Mouse (Mus musculus): ENCODE results near the gene Tmprss6. TPM values are rescaled to one million over a fixed set of nuclear protein-coding genes. Genes with fewer than 3 reads are reported as not detected.

Gene Tmprss6
- polyA plus RNA-seq, 1 experiment, result not detected

- Histone ChIP-seq H3K27ac (ENCODE audit: insufficient read depth, low read depth, low read length) (peak within 1 kb of the TSS; percentile 96), H3K4me1 (ENCODE audit: control insufficient read depth, insufficient read depth, low read length) (peaks cover 26% of the 10 kb centered on the region), H3K4me3 (ENCODE audit: insufficient read depth, low read depth, low read length) (peak within 1 kb of the TSS; percentile 91)
- 7% methylated on average over 34 of the region's 34 CpGs for WGBS
- TF ChIP-seq POLR2A (IDR thresholded peaks at IDR 0.05; ENCODE audit: insufficient read depth, low read depth, low read length), result no peak
- TF ChIP-seq CTCF (IDR thresholded peaks at IDR 0.05; ENCODE audit: insufficient read depth, low read depth, low read length), result no peak
Measured at GRCm38 (mm10) chr15:78405517-78406211, 62.8 kb downstream of the Tmprss6 start, which contains the start of gene Tst. TSS of gene Tst (minus strand) at chr15:78405907.

- Histone ChIP-seq H3K4me1 (ENCODE audit: control insufficient read depth, insufficient read depth, low read length) (peaks cover 22% of the 10 kb centered on the region), H3K27ac (ENCODE audit: insufficient read depth, low read depth, low read length) (no peak overlapping the region), H3K4me3 (ENCODE audit: insufficient read depth, low read depth, low read length) (peak overlapping the region; percentile 91)
- WGBS, result 63% methylated on average over 11 of the region's 11 CpGs
- TF ChIP-seq POLR2A (IDR thresholded peaks at IDR 0.05; ENCODE audit: insufficient read depth, low read depth, low read length) (no peak), CTCF (IDR thresholded peaks at IDR 0.05; ENCODE audit: insufficient read depth, low read depth, low read length) (no peak)
Measured at GRCm38 (mm10) chr15:78405098-78405497, 63.3 kb downstream of the Tmprss6 start.

GRCm38 (mm10) chr15:78403896-78404295 is 64.5 kb downstream of the Tmprss6 start:
- Histone ChIP-seq H3K4me3 (ENCODE audit: insufficient read depth, low read depth, low read length) (no peak overlapping the region), H3K4me1 (ENCODE audit: control insufficient read depth, insufficient read depth, low read length) (peaks cover 17% of the 10 kb centered on the region), H3K27ac (ENCODE audit: insufficient read depth, low read depth, low read length) (no peak overlapping the region)
- TF ChIP-seq POLR2A (IDR thresholded peaks at IDR 0.05; ENCODE audit: insufficient read depth, low read depth, low read length), result no peak
- TF ChIP-seq CTCF (IDR thresholded peaks at IDR 0.05; ENCODE audit: insufficient read depth, low read depth, low read length), result no peak
- 60% methylated on average over 1 of the region's 1 CpGs for WGBS

GRCm38 (mm10) chr15:78403301-78403741 is 65.1 kb downstream of the Tmprss6 start:
- Histone ChIP-seq H3K4me1 (ENCODE audit: control insufficient read depth, insufficient read depth, low read length) (peaks cover 17% of the 10 kb centered on the region), H3K4me3 (ENCODE audit: insufficient read depth, low read depth, low read length) (no peak overlapping the region), H3K27ac (ENCODE audit: insufficient read depth, low read depth, low read length) (no peak overlapping the region)
- whole genome bisulfite sequencing, result 60% methylated on average over 3 of the region's 3 CpGs
- TF ChIP-seq CTCF (IDR thresholded peaks at IDR 0.05; ENCODE audit: insufficient read depth, low read depth, low read length) (no peak), POLR2A (IDR thresholded peaks at IDR 0.05; ENCODE audit: insufficient read depth, low read depth, low read length) (no peak)

GRCm38 (mm10) chr15:78402423-78402822 is 66.0 kb downstream of the Tmprss6 start:
- Histone ChIP-seq H3K27ac (ENCODE audit: insufficient read depth, low read depth, low read length) (no peak overlapping the region), H3K4me3 (ENCODE audit: insufficient read depth, low read depth, low read length) (no peak overlapping the region), H3K4me1 (ENCODE audit: control insufficient read depth, insufficient read depth, low read length) (peaks cover 17% of the 10 kb centered on the region)
- TF ChIP-seq POLR2A (IDR thresholded peaks at IDR 0.05; ENCODE audit: insufficient read depth, low read depth, low read length) (no peak), CTCF (IDR thresholded peaks at IDR 0.05; ENCODE audit: insufficient read depth, low read depth, low read length) (no peak)
- WGBS, result 74% methylated on average over 7 of the region's 7 CpGs

- WGBS, result 63% methylated on average over 4 of the region's 4 CpGs
- peaks cover 17% of the 10 kb centered on the region for H3K4me1 ChIP-seq (ENCODE audit: control insufficient read depth, insufficient read depth, low read length)
- H3K4me3 ChIP-seq (ENCODE audit: insufficient read depth, low read depth, low read length), result no peak overlapping the region
- TF ChIP-seq CTCF (IDR thresholded peaks at IDR 0.05; ENCODE audit: insufficient read depth, low read depth, low read length) (no peak), POLR2A (IDR thresholded peaks at IDR 0.05; ENCODE audit: insufficient read depth, low read depth, low read length) (no peak)
- peak overlapping the region; percentile 64; the same call in 1 of the 2 replicates for H3K27ac ChIP-seq (ENCODE audit: insufficient read depth, low read depth, low read length)
Measured at GRCm38 (mm10) chr15:78401921-78402320, 66.5 kb downstream of the Tmprss6 start.

GRCm38 (mm10) chr15:78401345-78401744 is 67.1 kb downstream of the Tmprss6 start:
- Histone ChIP-seq H3K27ac (ENCODE audit: insufficient read depth, low read depth, low read length) (peak overlapping the region; percentile 64; the same call in 1 of the 2 replicates), H3K4me3 (ENCODE audit: insufficient read depth, low read depth, low read length) (no peak overlapping the region), H3K4me1 (ENCODE audit: control insufficient read depth, insufficient read depth, low read length) (peaks cover 17% of the 10 kb centered on the region)
- TF ChIP-seq CTCF (IDR thresholded peaks at IDR 0.05; ENCODE audit: insufficient read depth, low read depth, low read length) (no peak), POLR2A (IDR thresholded peaks at IDR 0.05; ENCODE audit: insufficient read depth, low read depth, low read length) (no peak)
- 67% methylated on average over 6 of the region's 6 CpGs for WGBS

GRCm38 (mm10) chr15:78395478-78395962 is 72.9 kb downstream of the Tmprss6 start, which contains the start of gene Tex33:
TSS of gene Tex33 (minus strand) at chr15:78395912.
- TF ChIP-seq POLR2A (IDR thresholded peaks at IDR 0.05; ENCODE audit: insufficient read depth, low read depth, low read length) (no peak), CTCF (IDR thresholded peaks at IDR 0.05; ENCODE audit: insufficient read depth, low read depth, low read length) (no peak)
- Histone ChIP-seq H3K4me1 (ENCODE audit: control insufficient read depth, insufficient read depth, low read length) (no peaks in the 10 kb centered on the region), H3K27ac (ENCODE audit: insufficient read depth, low read depth, low read length) (no peak within 1 kb of the TSS), H3K4me3 (ENCODE audit: insufficient read depth, low read depth, low read length) (no peak within 1 kb of the TSS)
- 87% methylated on average over 8 of the region's 8 CpGs for WGBS

- Histone ChIP-seq H3K4me3 (ENCODE audit: insufficient read depth, low read depth, low read length) (no peak overlapping the region), H3K27ac (ENCODE audit: insufficient read depth, low read depth, low read length) (no peak overlapping the region), H3K4me1 (ENCODE audit: control insufficient read depth, insufficient read depth, low read length) (no peaks in the 10 kb centered on the region)
- 85% methylated on average over 3 of the region's 3 CpGs for WGBS
- TF ChIP-seq POLR2A (IDR thresholded peaks at IDR 0.05; ENCODE audit: insufficient read depth, low read depth, low read length) (no peak), CTCF (IDR thresholded peaks at IDR 0.05; ENCODE audit: insufficient read depth, low read depth, low read length) (no peak)
Measured at GRCm38 (mm10) chr15:78390855-78391254, 77.6 kb downstream of the Tmprss6 start.

Other genes with a start within 250 kb of the Tmprss6 start
- not detected in 2 replicates for gene Ncf4, start 223.8 kb downstream of the Tmprss6 start, polyA plus RNA-seq (2012; ENCODE audit: insufficient read depth, insufficient read length, low replicate concordance, missing spikeins)
- gene Csf2rb2, start 162.9 kb downstream of the Tmprss6 start, polyA plus RNA-seq (2012; ENCODE audit: insufficient read depth, insufficient read length, low replicate concordance, missing spikeins), result not detected in 2 replicates
- gene Csf2rb, start 142.9 kb downstream of the Tmprss6 start, polyA plus RNA-seq (2012; ENCODE audit: insufficient read depth, insufficient read length, low replicate concordance, missing spikeins), result not detected in 2 replicates
- gene Tex33, start 72.7 kb downstream of the Tmprss6 start, polyA plus RNA-seq (2012; ENCODE audit: insufficient read depth, insufficient read length, low replicate concordance, missing spikeins), result not detected in 2 replicates
- gene Tst, start 62.7 kb downstream of the Tmprss6 start, polyA plus RNA-seq (2012; ENCODE audit: insufficient read depth, insufficient read length, low replicate concordance, missing spikeins), result not detected in 2 replicates
- gene Mpst, start 62.2 kb downstream of the Tmprss6 start, polyA plus RNA-seq (2012; ENCODE audit: insufficient read depth, insufficient read length, low replicate concordance, missing spikeins), result not detected in 2 replicates
- not detected in 2 replicates for gene Kctd17, start 40.1 kb downstream of the Tmprss6 start, polyA plus RNA-seq (2012; ENCODE audit: insufficient read depth, insufficient read length, low replicate concordance, missing spikeins)
- gene Il2rb, start 26.6 kb upstream of the Tmprss6 start, polyA plus RNA-seq (2012; ENCODE audit: insufficient read depth, insufficient read length, low replicate concordance, missing spikeins), result not detected in 2 replicates
- gene C1qtnf6, start 62.8 kb upstream of the Tmprss6 start, polyA plus RNA-seq (2012; ENCODE audit: insufficient read depth, insufficient read length, low replicate concordance, missing spikeins), result not detected in 2 replicates
- gene Sstr3, start 76.1 kb upstream of the Tmprss6 start, polyA plus RNA-seq (2012; ENCODE audit: insufficient read depth, insufficient read length, low replicate concordance, missing spikeins), result not detected in 2 replicates
- 2,065 TPM in 1 of 2 replicates, not detected in the other for gene Rac2, start 104.1 kb upstream of the Tmprss6 start, polyA plus RNA-seq (2012; ENCODE audit: insufficient read depth, insufficient read length, low replicate concordance, missing spikeins)
- gene Cyth4, start 128.4 kb upstream of the Tmprss6 start, polyA plus RNA-seq (2012; ENCODE audit: insufficient read depth, insufficient read length, low replicate concordance, missing spikeins), result not detected in 2 replicates

All from olfactory bulb, adult 2 months (tissue).